Mouse (Mus musculus) MEL (cell line): ENCODE data around the gene Lamtor1. TPM values are rescaled to one million over a fixed set of nuclear protein-coding genes. Genes with fewer than 3 reads are reported as not detected.

Experiments used
- DNase-seq: peaks from one replicate; pipeline ENCODE4 v3.0.0; 2011; ENCODE audit warnings: low read depth, low spot score
- H3K27ac ChIP-seq: 2 replicates; pipeline ENCODE4 v1.5.1; 2012; ENCODE audit warnings: low read depth, mild to moderate bottlenecking, control low read depth, low read length, moderate library complexity; ENCODE audit not compliant: control insufficient read depth
- H3K27me3 ChIP-seq, 2 experiments: fragments of 150-350 bp in 1 of 2; sonication (generic) in 1 of 2; 2 replicates each; pipeline ENCODE4 v1.6.1; 2012; ENCODE audit warnings: low read length in 2 of 2, mild to moderate bottlenecking in 2 of 2, improper control_type of control experiment in 1 of 2, moderate library complexity in 1 of 2; ENCODE audit not compliant: insufficient read depth in 2 of 2, control insufficient read depth in 1 of 2
- H3K36me3 ChIP-seq, 2 experiments: 2 replicates each; pipeline ENCODE4 v1.6.1; 2012 to 2014; ENCODE audit warnings: low read length in 2 of 2, improper control_type of control experiment in 1 of 2, inconsistent platforms in 1 of 2, mild to moderate bottlenecking in 1 of 2; ENCODE audit not compliant: insufficient read depth in 2 of 2, control insufficient read depth in 1 of 2
- H3K4me1 ChIP-seq, 2 experiments: fragments of 150-350 bp in 1 of 2; sonication (generic) in 1 of 2; 2 replicates each; pipeline ENCODE4 v1.6.1; 2012; ENCODE audit warnings: low read length in 2 of 2, improper control_type of control experiment in 1 of 2, mild to moderate bottlenecking in 1 of 2; ENCODE audit not compliant: insufficient read depth in 2 of 2, control insufficient read depth in 1 of 2
- H3K4me3 ChIP-seq, 2 experiments: fragments of 150-350 bp in 1 of 2; sonication (generic) in 1 of 2; 2 replicates each; pipeline ENCODE4 v1.5.1; 2012; ENCODE audit warnings: low read depth in 2 of 2, low read length in 2 of 2, mild to moderate bottlenecking in 2 of 2, moderate library complexity in 2 of 2, control low read depth in 1 of 2, improper control_type of control experiment in 1 of 2; ENCODE audit not compliant: control insufficient read depth in 1 of 2, insufficient read depth in 1 of 2
- H3K79me2 ChIP-seq: 2 replicates; pipeline ENCODE4 v1.6.1; 2012; ENCODE audit warnings: mild to moderate bottlenecking, low read length, moderate library complexity; ENCODE audit not compliant: control insufficient read depth, poor library complexity, insufficient read depth
- H3K9ac ChIP-seq: 2 replicates; pipeline ENCODE4 v1.6.1; 2012; ENCODE audit warnings: low read depth, mild to moderate bottlenecking, control low read depth, low read length, moderate library complexity; ENCODE audit not compliant: control insufficient read depth, poor library complexity, severe bottlenecking
- H3K9me3 ChIP-seq: fragments of 150-350 bp; sonication (generic); replicated peaks from 2 replicates; pipeline ENCODE4 v1.6.1; 2012; ENCODE audit warnings: mild to moderate bottlenecking, low read length, improper control_type of control experiment, moderate library complexity; ENCODE audit not compliant: insufficient read depth
- CHD2 ChIP-seq: IDR thresholded peaks from 2 replicates; pipeline ENCODE4 v1.6.1; 2011; ENCODE audit warnings: low read length, improper control_type of control experiment
- ELF1 ChIP-seq: IDR thresholded peaks from 2 replicates; pipeline ENCODE4 v1.6.1; 2014; ENCODE audit warnings: low read depth, mild to moderate bottlenecking, inconsistent platforms, low read length, improper control_type of control experiment, moderate library complexity
- EP300 ChIP-seq, 2 experiments: IDR thresholded peaks; 2 replicates each; pipeline ENCODE4 v1.6.1; 2011; ENCODE audit warnings: improper control_type of control experiment in 2 of 2, low read length in 2 of 2, low read depth in 1 of 2, mild to moderate bottlenecking in 1 of 2
- ETS1 ChIP-seq: IDR thresholded peaks from 2 replicates; pipeline ENCODE4 v1.6.1; 2012; ENCODE audit warnings: low read depth, mild to moderate bottlenecking, inconsistent platforms, low read length, improper control_type of control experiment, moderate library complexity
- GATA1 ChIP-seq: IDR thresholded peaks from 2 replicates; pipeline ENCODE4 v1.6.1; 2011; ENCODE audit warnings: low read depth, low read length, improper control_type of control experiment
- JUND ChIP-seq: IDR thresholded peaks from 2 replicates; pipeline ENCODE4 v1.6.1; 2011; ENCODE audit warnings: low read depth, mild to moderate bottlenecking, improper control_type of control experiment, low read length
- KAT2A ChIP-seq: conservative IDR thresholded peaks from 2 replicates; pipeline ENCODE4 v1.6.1; 2012; ENCODE audit warnings: low read depth, low read length, improper control_type of control experiment, inconsistent platforms
- MAFK ChIP-seq: IDR thresholded peaks from 2 replicates; pipeline ENCODE4 v1.6.1; 2011; ENCODE audit warnings: low read depth, mild to moderate bottlenecking, low read length, improper control_type of control experiment, borderline replicate concordance
- MAX ChIP-seq: IDR thresholded peaks from 2 replicates; pipeline ENCODE4 v1.6.1; 2011; ENCODE audit warnings: low read length, improper control_type of control experiment
- MAZ ChIP-seq: IDR thresholded peaks from 2 replicates; pipeline ENCODE4 v1.6.1; 2012; ENCODE audit warnings: low read depth, mild to moderate bottlenecking, inconsistent platforms, low read length, improper control_type of control experiment
- MYB ChIP-seq: IDR thresholded peaks from 2 replicates; pipeline ENCODE4 v1.6.1; 2011; ENCODE audit warnings: mild to moderate bottlenecking, low read depth, low read length, improper control_type of control experiment
- MYC ChIP-seq: IDR thresholded peaks from 2 replicates; pipeline ENCODE4 v1.6.1; 2011; ENCODE audit warnings: low read depth, mild to moderate bottlenecking, low read length, improper control_type of control experiment, moderate library complexity
- NRF1 ChIP-seq: IDR thresholded peaks from 2 replicates; pipeline ENCODE4 v1.6.1; 2014; ENCODE audit warnings: low read depth, mild to moderate bottlenecking, inconsistent platforms, low read length, improper control_type of control experiment, moderate library complexity; ENCODE audit not compliant: poor library complexity, insufficient read depth, severe bottlenecking
- POLR2AphosphoS2 ChIP-seq: IDR thresholded peaks from 2 replicates; pipeline ENCODE4 v1.6.1; 2011; ENCODE audit warnings: low read length, improper control_type of control experiment
- RCOR1 ChIP-seq: IDR thresholded peaks from 2 replicates; pipeline ENCODE4 v1.6.1; 2012; ENCODE audit warnings: low read depth, mild to moderate bottlenecking, inconsistent platforms, low read length, improper control_type of control experiment
- SIN3A ChIP-seq: IDR thresholded peaks from 2 replicates; pipeline ENCODE4 v1.6.1; 2012; ENCODE audit warnings: low read length, improper control_type of control experiment, inconsistent platforms
- SMC3 ChIP-seq: IDR thresholded peaks from 2 replicates; pipeline ENCODE4 v1.6.1; 2011; ENCODE audit warnings: low read depth, low read length, improper control_type of control experiment
- TAL1 ChIP-seq: IDR thresholded peaks from 2 replicates; pipeline ENCODE4 v1.6.1; 2012; ENCODE audit warnings: mild to moderate bottlenecking, inconsistent platforms, low read length, moderate library complexity, mixed read lengths
- TBP ChIP-seq: IDR thresholded peaks from 2 replicates; pipeline ENCODE4 v1.8.0; 2011; ENCODE audit warnings: low read depth, low read length, improper control_type of control experiment
- TCF12 ChIP-seq: IDR thresholded peaks from 2 replicates; pipeline ENCODE4 v1.6.1; 2014; ENCODE audit warnings: low read depth, mild to moderate bottlenecking, inconsistent platforms, low read length, improper control_type of control experiment, moderate library complexity
- USF1 ChIP-seq: IDR thresholded peaks from 2 replicates; pipeline ENCODE4 v1.6.1; 2014; ENCODE audit warnings: low read depth, mild to moderate bottlenecking, inconsistent platforms, low read length, improper control_type of control experiment, moderate library complexity
- ZKSCAN1 ChIP-seq: IDR thresholded peaks from 2 replicates; pipeline ENCODE4 v1.6.1; 2012; ENCODE audit warnings: low read depth, mild to moderate bottlenecking, inconsistent platforms, low read length, improper control_type of control experiment, moderate library complexity
- ZMIZ1 ChIP-seq: IDR thresholded peaks from 2 replicates; pipeline ENCODE4 v1.6.1; 2012; ENCODE audit warnings: low read depth, mild to moderate bottlenecking, inconsistent platforms, low read length, improper control_type of control experiment, moderate library complexity
- ZNF384 ChIP-seq: IDR thresholded peaks from 2 replicates; pipeline ENCODE4 v1.6.1; 2012; ENCODE audit warnings: low read depth, mild to moderate bottlenecking, inconsistent platforms, low read length, improper control_type of control experiment
- polyA plus RNA-seq, 2 experiments: library from polyadenylated mRNA; stranded (reverse) in 1 of 2; unstranded in 1 of 2; fragments of >175 nt in 1 of 2; fragments of >200 nt in 1 of 2; gene quantifications; 2 replicates each; pipeline versions ENCODE4 v1.2.1 to v1.2.4; 2012; ENCODE audit warnings: low replicate concordance in 2 of 2, low read depth in 1 of 2; ENCODE audit not compliant: insufficient read length in 2 of 2, insufficient read depth in 1 of 2, missing spikeins in 1 of 2
- total RNA-seq: library from RNA; depleted of rRNA; stranded (reverse); fragments of 300-350 nt; gene quantifications from 2 replicates; pipeline ENCODE4 v1.2.3, GENCODE M21; 2012

The Lamtor1 gene
- total and polyA plus RNA-seq, 3 experiments, result 79.5 to 115 TPM; not detected in 1

- no peak for TF ChIP-seq NRF1
- no peak for TF ChIP-seq MYC
- TF ChIP-seq RCOR1, result no peak
- TF ChIP-seq MAFK, result no peak
These were observed 46.4 kb downstream of the Lamtor1 start (continued) for GRCm38 (mm10) chr7:101952098-101952497.

DNA sequence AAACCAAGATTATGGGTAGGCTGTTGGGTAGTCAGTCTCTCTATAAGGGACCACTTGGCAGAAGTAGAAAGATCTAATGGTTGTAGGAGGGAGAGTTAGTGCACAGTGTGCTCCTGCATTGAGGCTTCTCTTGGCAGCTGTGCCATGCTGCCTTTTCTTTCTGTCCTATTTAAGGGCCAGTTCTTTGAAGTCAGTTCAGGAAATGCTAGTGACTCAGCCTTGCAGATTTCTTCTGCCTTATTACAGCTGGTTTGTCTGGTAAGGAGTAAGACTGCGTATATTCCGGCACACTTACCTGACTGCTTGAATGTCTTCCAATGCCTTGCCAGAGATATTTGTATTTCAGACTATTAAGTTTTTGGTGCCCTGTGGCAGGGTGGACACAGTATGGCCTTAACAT is 48.5 kb downstream of the Lamtor1 start:
- TF ChIP-seq ZMIZ1 (no peak), MYC (no peak), GATA1 (no peak), MAFK (no peak)
- no peak for DNase-seq
- no peaks in the 10 kb centered on the region for H3K9me3 ChIP-seq
- no peak overlapping the region for H3K27ac ChIP-seq
- no peak overlapping the region for H3K4me3 ChIP-seq
- H3K36me3 ChIP-seq, result peaks cover 0 to 27% of the 10 kb centered on the region in 2 experiments; a peak in 2 of 4 replicates
- H3K9ac ChIP-seq, result no peak overlapping the region
- H3K4me1 ChIP-seq, result peaks cover 17 to 22% of the 10 kb centered on the region in 2 experiments
- H3K79me2 ChIP-seq, result peaks cover 24% of the 10 kb centered on the region
- H3K27me3 ChIP-seq, result no peaks in the 10 kb centered on the region

- peaks cover 0 to 23% of the 10 kb centered on the region in 2 experiments; a peak in 2 of 4 replicates for H3K36me3 ChIP-seq
- no peak overlapping the region for H3K4me3 ChIP-seq
- H3K27ac ChIP-seq, result no peak overlapping the region
- no peak overlapping the region for H3K9ac ChIP-seq
- DNase-seq, result peak; percentile 66
- H3K27me3 ChIP-seq, result no peaks in the 10 kb centered on the region
- peaks cover 21% of the 10 kb centered on the region for H3K79me2 ChIP-seq
- peaks cover 15 to 22% of the 10 kb centered on the region in 2 experiments for H3K4me1 ChIP-seq
- TF ChIP-seq SMC3 (no peak), RCOR1 (0 out of 2 replicates have a peak, but pooled peaks have one; percentile 27), TAL1 (no peak), KAT2A (no peak), ELF1 (no peak), ZNF384 (no peak), POLR2AphosphoS2 (no peak), MAZ (no peak), MAX (no peak), TCF12 (0 out of 2 replicates have a peak, but pooled peaks have one; percentile 19), ETS1 (0 out of 2 replicates have a peak, but pooled peaks have one; percentile 14), TBP (no peak), ZKSCAN1 (no peak), CHD2 (no peak), JUND (no peak), SIN3A (peak; percentile 21; the same call in 1 of the 2 replicates), MYB (no peak), EP300 (IDR thresholded peaks at IDR 0.05; ENCODE audit: low read depth in 1 of 2, low read length in 2 of 2) (0 out of 4 replicates have a peak, but pooled peaks of 1 of the 2 experiments have one; percentile 20), USF1 (no peak)
- H3K9me3 ChIP-seq, result no peaks in the 10 kb centered on the region
These were observed 49.6 kb downstream of the Lamtor1 start for GRCm38 (mm10) chr7:101955276-101955675.
